Comparison of ENCODE assay signal across 9 mouse cellular contexts in genomic region chr9:29961954-29962867, GRCm38 (mm10). TPM values are rescaled to one million over a fixed set of nuclear protein-coding genes. Genes with fewer than 3 reads are reported as not detected.
DNase-seq lines count a peak whose midpoint lies in the region; ATAC-seq and TF ChIP-seq lines count a peak whose summit lies in the region.
"Had no signal": no experiment of that assay in that cellular context is flagged by ENCODE, and none has a peak within 500 bp of the region (broad histone marks: within the 10 kb centered on the region; RNA-seq: fewer than 3 reads in every experiment).

No protein-coding gene starts in this region.

- H3K9ac ChIP-seq in midbrain, embryonic 15.5 days, result peak overlapping the region; percentile 47

- no peak for TF ChIP-seq POLR2A in kidney, adult 2 months (IDR thresholded peaks at IDR 0.05; ENCODE audit: low read depth, low read length)

- peak overlapping the region; percentile 3; the same call in 1 of the 2 replicates for H3K4me3 ChIP-seq in kidney, adult 2 months (ENCODE audit: insufficient read depth, low read depth, low read length)
- peak overlapping the region; percentile 60 for H3K4me3 ChIP-seq in midbrain, embryonic 15.5 days

- H3K36me3 ChIP-seq in kidney, adult 2 months (ENCODE audit: control insufficient read depth, insufficient read depth, low read length), result no peaks in the 10 kb centered on the region
- no peaks in the 10 kb centered on the region for H3K36me3 ChIP-seq in midbrain, embryonic 15.5 days (replicated peaks)
- H3K36me3 ChIP-seq: G1E had no signal

- no peak overlapping the region for H3K27ac ChIP-seq in kidney, adult 2 months (ENCODE audit: insufficient read depth, low read depth, low read length)
- peak overlapping the region; percentile 88 for H3K27ac ChIP-seq in midbrain, embryonic 15.5 days

- no peak for TF ChIP-seq CTCF in kidney, adult 2 months (conservative IDR thresholded peaks at IDR 0.05; ENCODE audit: insufficient read depth, insufficient read length, low read depth, low read length)

- H3K9me3 ChIP-seq in midbrain, embryonic 15.5 days, result no peaks in the 10 kb centered on the region

- ATAC-seq in frontal cortex, adult (ENCODE audit: low TSS enrichment), result peak; percentile 66
- ATAC-seq in midbrain, embryonic 15.5 days (replicated peaks), result peak; percentile 86
- ATAC-seq in activated CD4-positive, CD25-positive, alpha-beta regulatory T cell, adult 4 months, result no peak

- no peaks in the 10 kb centered on the region for H3K4me1 ChIP-seq in kidney, adult 2 months (ENCODE audit: control insufficient read depth, insufficient read depth, low read length)
- peaks cover 38% of the 10 kb centered on the region for H3K4me1 ChIP-seq in midbrain, embryonic 15.5 days

- 3% methylated on average over 38 of the region's 38 CpGs for WGBS in kidney, adult 2 months
- WGBS in midbrain, embryonic 15.5 days, result 1% methylated on average over 38 of the region's 38 CpGs

- DNase-seq in kidney, adult 2 months, result no peak
- no peak for DNase-seq in kidney, adult 11 months
- DNase-seq in cerebellum, adult 9-10 months, result peak; percentile 53
- peak; percentile 28 to 48 for DNase-seq in layer of hippocampus, postnatal 14 days (ENCODE audit: low spot score in 2 of 2)
- no peak for DNase-seq in thymus, postnatal 0 days (ENCODE audit: low spot score)

- H3K27me3 ChIP-seq in kidney, adult 2 months (replicated peaks; ENCODE audit: control insufficient read depth, insufficient read depth, low read length), result no peaks in the 10 kb centered on the region
- H3K27me3 ChIP-seq in midbrain, embryonic 15.5 days (replicated peaks), result no peaks in the 10 kb centered on the region

- H3K4me2 ChIP-seq in midbrain, embryonic 15.5 days, result peak overlapping the region; percentile 73

RNA-seq across cellular contexts. Expression of gene Ntm, which starts 0.7 kb away (rescaled TPM):
- 0.74 and 1.1 TPM in 2 replicates for polyA plus RNA-seq in kidney, adult 2 months (2012; rRNA removed)
- 100 to 1,000 TPM; 136 to 166 TPM for total RNA-seq in layer of hippocampus, postnatal 14 days (2021)
- 230 and 246 TPM in 2 replicates for polyA plus RNA-seq in midbrain, embryonic 15.5 days (2015; fragmentation: Nextera tagmentation; extraction: Ambion mirVana)
- polyA plus RNA-seq in activated CD4-positive, CD25-positive, alpha-beta regulatory T cell, adult 4 months (2017; shearing (Covaris generic)), result not detected
- 0.74 and 0.76 TPM in 2 replicates for polyA plus RNA-seq in thymus, postnatal 0 days (2015; fragmentation: Nextera tagmentation; extraction: Ambion mirVana)
- polyA plus RNA-seq: G1E had no signal

Comparison
In these comparisons a context has a peak if more than half of its experiments do, and no peak if none do; other contexts are left out.
1. DNase-seq: peak in cerebellum, adult 9-10 months (single experiment) and layer of hippocampus, postnatal 14 days (2 of 2); none in kidney, adult 2 months (single experiment), kidney, adult 11 months (single experiment) and thymus, postnatal 0 days (single experiment).
2. RNA of gene Ntm, which starts 0.7 kb away (polyA plus RNA-seq): 230 to 246 TPM in midbrain, embryonic 15.5 days; 0.74 to 0.76 TPM in thymus, postnatal 0 days, 0.74 to 1.1 TPM in kidney, adult 2 months and not detected in activated CD4-positive, CD25-positive, alpha-beta regulatory T cell, adult 4 months; every median in the first group is over 100 times any median in the second.